Comparison of ENCODE assay signal across 39 mouse cellular contexts in genomic region chr7:16730791-16731190, GRCm38 (mm10). TPM values are rescaled to one million over a fixed set of nuclear protein-coding genes. Genes with fewer than 3 reads are reported as not detected.
"Had no signal": no experiment of that assay in that cellular context is flagged by ENCODE, and none has a peak within 500 bp of the region (broad histone marks: within the 10 kb centered on the region; RNA-seq: fewer than 3 reads in every experiment).

No protein-coding gene starts in this region.

- H3K9ac ChIP-seq: heart, embryonic 13.5 days; heart, embryonic 15.5 days; hindbrain, embryonic 13.5 days; hindbrain, embryonic 15.5 days; limb, embryonic 12.5 days; liver, embryonic 13.5 days; liver, embryonic 15.5 days had no signal

- H3K36me3 ChIP-seq: heart, embryonic 13.5 days; heart, embryonic 15.5 days; hindbrain, embryonic 13.5 days; hindbrain, embryonic 15.5 days; limb, embryonic 10.5 days; limb, embryonic 12.5 days; liver, embryonic 13.5 days; liver, embryonic 15.5 days had no signal

- H3K4me2 ChIP-seq: heart, embryonic 11.5 days; heart, embryonic 13.5 days; heart, embryonic 15.5 days; hindbrain, embryonic 13.5 days; hindbrain, embryonic 15.5 days; limb, embryonic 12.5 days; liver, embryonic 11.5 days; liver, embryonic 13.5 days; liver, embryonic 15.5 days had no signal

- ATAC-seq: hindbrain, postnatal 0 days; intestine, embryonic 16.5 days had no signal

- H3K9me3 ChIP-seq: heart, embryonic 13.5 days; heart, embryonic 15.5 days; hindbrain, embryonic 13.5 days; hindbrain, embryonic 15.5 days; limb, embryonic 10.5 days; limb, embryonic 12.5 days; liver, embryonic 13.5 days; liver, embryonic 15.5 days had no signal

- H3K27ac ChIP-seq: gastrocnemius, adult 2 months; heart, adult 2 months; heart, embryonic 13.5 days; heart, embryonic 15.5 days; hindbrain, embryonic 13.5 days; hindbrain, embryonic 15.5 days; hindbrain, postnatal 0 days; layer of hippocampus, adult 2 months; left cerebral cortex, adult 2 months; limb, embryonic 12.5 days; liver, embryonic 13.5 days; liver, embryonic 15.5 days had no signal

- H3K27me3 ChIP-seq: heart, embryonic 13.5 days; heart, embryonic 15.5 days; hindbrain, embryonic 13.5 days; hindbrain, embryonic 15.5 days; limb, embryonic 12.5 days; liver, embryonic 13.5 days; liver, embryonic 15.5 days had no signal

- H3K4me3 ChIP-seq: gastrocnemius, adult 2 months; heart, adult 2 months; heart, embryonic 13.5 days; heart, embryonic 15.5 days; hindbrain, embryonic 13.5 days; hindbrain, embryonic 15.5 days; layer of hippocampus, adult 2 months; left cerebral cortex, adult 2 months; limb, embryonic 10.5 days; limb, embryonic 12.5 days; liver, embryonic 13.5 days; liver, embryonic 15.5 days had no signal

- DNase-seq: gastrocnemius, adult 2 months; gastrocnemius, postnatal 10 days; gastrocnemius, postnatal 25 days; heart, adult 11 months; heart, adult 2 months; heart, postnatal 14 days; heart, postnatal 36 days; kidney, adult 11 months; kidney, adult 2 months; kidney, adult 9 months; kidney, postnatal 10 days; kidney, postnatal 25 days; kidney, postnatal 4 days; liver; liver, embryonic 13.5 days had no signal

RNA-seq across cellular contexts. Expression of gene Ceacam9, which starts 9.1 kb away (rescaled TPM):
- total RNA-seq: gastrocnemius, adult 2 months; gastrocnemius, postnatal 10 days; gastrocnemius, postnatal 25 days; heart, adult 2 months; heart, postnatal 14 days; heart, postnatal 36 days; hematopoietic stem cell, adult 5-6 weeks; hindbrain, postnatal 0 days; layer of hippocampus, adult 2 months; layer of hippocampus, postnatal 10 days; layer of hippocampus, postnatal 25 days; left cerebral cortex, postnatal 14 days had no signal
- polyA plus RNA-seq: heart, adult 2 months; heart, embryonic 11.5 days; heart, embryonic 13.5 days; heart, embryonic 15.5 days; heart, postnatal 0 days; hindbrain, embryonic 11.5 days; hindbrain, embryonic 13.5 days; intestine, embryonic 14.5 days; intestine, embryonic 16.5 days; kidney, adult 2 months; kidney, embryonic 16.5 days; limb, embryonic 10.5 days; limb, embryonic 12.5 days; liver, embryonic 11.5 days; liver, embryonic 13.5 days; liver, embryonic 15.5 days had no signal

RNA-seq across cellular contexts. Expression of gene Ceacam15, which starts 55.3 kb away (rescaled TPM):
- total RNA-seq: gastrocnemius, adult 2 months; gastrocnemius, postnatal 10 days; gastrocnemius, postnatal 25 days; heart, adult 2 months; heart, postnatal 14 days; heart, postnatal 36 days; hematopoietic stem cell, adult 5-6 weeks; hindbrain, postnatal 0 days; layer of hippocampus, adult 2 months; layer of hippocampus, postnatal 10 days; layer of hippocampus, postnatal 25 days; left cerebral cortex, adult 2 months; left cerebral cortex, postnatal 14 days; left cerebral cortex, postnatal 36 days had no signal
- polyA plus RNA-seq: gonadal fat pad, adult 2 months; hindbrain, embryonic 11.5 days; hindbrain, embryonic 13.5 days; hindbrain, embryonic 15.5 days; hindbrain, postnatal 0 days; intestine, embryonic 14.5 days; intestine, embryonic 16.5 days; kidney, adult 2 months; kidney, embryonic 16.5 days; limb, embryonic 10.5 days; limb, embryonic 12.5 days; limb, embryonic 14.5 days; liver, embryonic 11.5 days; liver, embryonic 13.5 days; liver, embryonic 15.5 days had no signal
